Mouse (Mus musculus): ENCODE measurements around the gene Prss40. TPM values are rescaled to one million over a fixed set of nuclear protein-coding genes. Genes with fewer than 3 reads are reported as not detected.
"Not testable (repeated sequence)": the region's sequence is repeated elsewhere in the genome, so short reads cannot be mapped to it uniquely, and the experiment has no call there.

Gene Prss40
- total RNA-seq, 1 experiment: not detected

DNA sequence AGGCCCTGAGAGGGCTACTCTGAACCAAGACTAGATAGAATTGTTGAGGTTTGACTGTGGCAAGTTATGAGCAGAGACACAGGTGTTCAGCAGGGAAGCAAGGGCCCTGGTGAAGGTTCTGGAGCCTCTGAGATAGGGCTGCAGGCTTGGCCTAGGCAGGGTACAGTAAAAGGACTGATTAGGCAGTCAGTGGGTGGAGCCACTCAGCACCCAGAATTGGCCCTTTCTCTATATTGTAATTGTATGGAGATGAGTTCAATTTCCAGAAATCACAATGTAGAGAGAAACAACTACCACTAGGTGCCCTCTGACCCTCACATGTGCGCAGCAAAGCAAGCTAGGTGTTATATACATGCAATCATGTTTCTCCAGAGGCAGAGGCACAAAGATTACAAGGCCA is 7.1 kb downstream of the Prss40 start:
- no peak for DNase-seq (ENCODE audit: low read depth, low spot score)
- H3K4me1 ChIP-seq (ENCODE audit: control insufficient read depth in 2 of 2, insufficient read depth in 2 of 2, low read length in 2 of 2, poor library complexity in 1 of 2): no peaks in the 10 kb centered on the region
- H3K36me3 ChIP-seq (ENCODE audit: control insufficient read depth, insufficient read depth, low read length, poor library complexity, severe bottlenecking): no peaks in the 10 kb centered on the region
- H3K9ac ChIP-seq (ENCODE audit: insufficient read depth, low read depth, low read length, poor library complexity, severe bottlenecking): no peak overlapping the region
- H3K4me3 ChIP-seq (ENCODE audit: insufficient read depth in 1 of 2, low read depth in 1 of 2, low read length in 2 of 2, poor library complexity in 1 of 2, severe bottlenecking in 1 of 2): no peak overlapping the region
- TF ChIP-seq CHD2 (IDR thresholded peaks at IDR 0.05; ENCODE audit: low read depth, low read length) (no peak), MAFK (IDR thresholded peaks at IDR 0.05; ENCODE audit: insufficient read depth, low read depth, low read length) (no peak), HCFC1 (IDR thresholded peaks at IDR 0.05; ENCODE audit: borderline replicate concordance, insufficient read depth, low read length) (no peak), ZC3H11A (IDR thresholded peaks at IDR 0.05; ENCODE audit: borderline replicate concordance, low read depth, low read length) (no peak), ZNF384 (IDR thresholded peaks at IDR 0.05; ENCODE audit: low read depth, low read length) (no peak)
- no peaks in the 10 kb centered on the region for H3K9me3 ChIP-seq (ENCODE audit: control insufficient read depth, insufficient read depth, low read depth, low read length)
- in situ Hi-C loops (cut with MboI; ENCODE audit: low sequenced_read_pairs in 2 of 2, unreplicated experiment in 2 of 2): no loop called here
- H3K27ac ChIP-seq (ENCODE audit: insufficient read depth, low read depth, low read length, poor library complexity, severe bottlenecking): no peak overlapping the region

DNA sequence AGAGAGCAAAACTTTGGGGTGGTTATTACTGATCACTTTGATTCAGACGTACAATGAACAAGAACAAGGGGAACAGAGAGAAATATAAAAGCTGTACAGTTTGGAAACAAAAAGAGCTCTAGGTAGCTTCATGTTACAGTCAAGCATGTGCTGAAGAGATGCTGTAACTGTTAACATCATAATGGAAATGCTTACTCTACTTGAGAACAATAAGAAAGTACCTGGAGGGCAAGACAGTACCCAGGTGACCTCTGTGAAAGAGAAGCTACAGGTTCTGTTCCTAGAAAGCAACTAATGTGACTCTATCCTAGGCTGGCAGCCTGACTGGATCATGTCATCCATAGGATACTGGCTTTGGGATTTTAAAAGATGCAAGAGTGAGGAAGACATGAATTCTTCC is 13.7 kb downstream of the Prss40 start:
- Histone ChIP-seq H3K27ac (ENCODE audit: insufficient read depth, low read depth, low read length, poor library complexity, severe bottlenecking) (no peak overlapping the region), H3K36me3 (ENCODE audit: control insufficient read depth, insufficient read depth, low read length, poor library complexity, severe bottlenecking) (no peaks in the 10 kb centered on the region), H3K4me3 (ENCODE audit: insufficient read depth in 1 of 2, low read depth in 1 of 2, low read length in 2 of 2, poor library complexity in 1 of 2, severe bottlenecking in 1 of 2) (no peak overlapping the region), H3K9me3 (ENCODE audit: control insufficient read depth, insufficient read depth, low read depth, low read length) (no peaks in the 10 kb centered on the region), H3K4me1 (ENCODE audit: control insufficient read depth in 2 of 2, insufficient read depth in 2 of 2, low read length in 2 of 2, poor library complexity in 1 of 2) (peaks cover 0 to 4% of the 10 kb centered on the region in 2 experiments; a peak in 1 of 4 replicates), H3K9ac (ENCODE audit: insufficient read depth, low read depth, low read length, poor library complexity, severe bottlenecking) (no peak overlapping the region)
- no peak for DNase-seq (ENCODE audit: low read depth, low spot score)
- TF ChIP-seq ZNF384 (IDR thresholded peaks at IDR 0.05; ENCODE audit: low read depth, low read length): no peak
- TF ChIP-seq ZC3H11A (IDR thresholded peaks at IDR 0.05; ENCODE audit: borderline replicate concordance, low read depth, low read length): no peak
- TF ChIP-seq CHD2 (IDR thresholded peaks at IDR 0.05; ENCODE audit: low read depth, low read length): no peak
- TF ChIP-seq HCFC1 (IDR thresholded peaks at IDR 0.05; ENCODE audit: borderline replicate concordance, insufficient read depth, low read length): no peak
- no peak for TF ChIP-seq MAFK (IDR thresholded peaks at IDR 0.05; ENCODE audit: insufficient read depth, low read depth, low read length)
- in situ Hi-C loops (cut with MboI; ENCODE audit: low sequenced_read_pairs in 2 of 2, unreplicated experiment in 2 of 2): no loop called here

DNA sequence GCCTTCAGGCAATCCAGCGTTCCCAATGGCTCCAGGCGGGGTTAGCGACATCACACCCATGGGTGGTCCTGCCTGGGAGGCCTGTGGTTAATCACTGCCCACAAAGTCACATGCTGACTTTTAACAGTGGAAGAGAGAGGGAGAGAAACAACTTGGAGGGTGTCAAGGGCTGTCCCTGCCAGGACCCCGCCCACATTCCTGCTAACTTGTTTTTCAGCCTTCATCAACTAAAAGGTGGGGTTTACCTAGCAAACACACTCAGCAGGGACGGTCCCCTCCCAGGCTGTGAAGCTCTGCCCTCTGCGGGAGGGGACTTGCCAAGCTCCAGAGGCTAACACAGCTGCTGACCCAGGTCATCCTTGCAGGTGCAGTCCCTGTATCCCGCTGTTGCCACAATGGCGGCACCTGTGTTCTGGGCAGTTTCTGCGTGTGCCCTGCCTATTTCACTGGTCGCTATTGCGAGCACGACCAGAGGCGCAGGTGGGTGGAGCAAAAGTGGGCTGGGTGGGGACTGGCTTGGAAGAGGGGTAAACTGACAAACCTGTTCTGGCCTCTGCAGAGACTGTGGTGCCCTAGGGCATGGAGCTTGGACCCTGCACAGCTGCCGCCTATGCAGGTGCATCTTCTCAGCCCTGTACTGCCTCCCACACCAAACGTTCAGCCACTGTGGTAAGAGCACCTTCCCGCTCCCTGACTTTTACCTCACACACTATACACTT is 23.8 kb downstream of the Prss40 start:
- Histone ChIP-seq H3K9me3 (ENCODE audit: control insufficient read depth, insufficient read depth, low read depth, low read length) (no peaks in the 10 kb centered on the region), H3K36me3 (ENCODE audit: control insufficient read depth, insufficient read depth, low read length, poor library complexity, severe bottlenecking) (no peaks in the 10 kb centered on the region), H3K27ac (ENCODE audit: insufficient read depth, low read depth, low read length, poor library complexity, severe bottlenecking) (no peak overlapping the region), H3K4me1 (ENCODE audit: control insufficient read depth in 2 of 2, insufficient read depth in 2 of 2, low read length in 2 of 2, poor library complexity in 1 of 2) (peaks cover 0 to 12% of the 10 kb centered on the region in 2 experiments; a peak in 1 of 4 replicates), H3K9ac (ENCODE audit: insufficient read depth, low read depth, low read length, poor library complexity, severe bottlenecking) (0 out of 2 replicates have a peak overlapping the region, but pooled peaks have one; percentile 5), H3K4me3 (ENCODE audit: insufficient read depth in 1 of 2, low read depth in 1 of 2, low read length in 2 of 2, poor library complexity in 1 of 2, severe bottlenecking in 1 of 2) (peak overlapping the region; percentile 41 to 47)
- no peak for TF ChIP-seq HCFC1 (IDR thresholded peaks at IDR 0.05; ENCODE audit: borderline replicate concordance, insufficient read depth, low read length)
- TF ChIP-seq MAFK (IDR thresholded peaks at IDR 0.05; ENCODE audit: insufficient read depth, low read depth, low read length): no peak
- no peak for TF ChIP-seq ZNF384 (IDR thresholded peaks at IDR 0.05; ENCODE audit: low read depth, low read length)
- no peak for TF ChIP-seq CHD2 (IDR thresholded peaks at IDR 0.05; ENCODE audit: low read depth, low read length)
- TF ChIP-seq ZC3H11A (IDR thresholded peaks at IDR 0.05; ENCODE audit: borderline replicate concordance, low read depth, low read length): no peak
- in situ Hi-C loops (cut with MboI; ENCODE audit: low sequenced_read_pairs in 2 of 2, unreplicated experiment in 2 of 2): no loop called here
- peak; percentile 63 for DNase-seq (ENCODE audit: low read depth, low spot score)

DNA sequence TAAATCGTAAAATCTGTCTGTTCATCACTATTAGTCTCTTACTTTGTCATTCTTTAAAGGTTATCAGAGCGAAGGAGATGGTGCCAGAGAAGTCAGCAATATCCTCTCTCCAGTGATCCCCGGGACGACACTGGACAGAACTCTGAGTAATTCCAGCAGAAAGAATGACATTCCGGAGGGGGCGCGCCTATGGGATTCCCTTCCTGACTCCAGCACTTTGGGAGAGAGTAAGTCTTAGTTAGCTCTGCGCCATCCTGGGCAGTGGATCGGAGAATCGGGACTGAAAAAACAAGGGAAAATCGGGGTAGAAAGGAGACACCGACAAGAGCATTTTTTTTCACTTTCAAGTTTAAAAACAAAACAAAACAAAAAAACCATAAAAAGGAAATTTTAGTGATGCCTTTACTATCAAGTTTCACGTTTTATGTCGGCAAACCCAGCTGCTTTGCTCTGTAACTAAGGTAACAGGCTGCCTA is 24.4 kb downstream of the Prss40 start:
- Histone ChIP-seq H3K36me3 (ENCODE audit: control insufficient read depth, insufficient read depth, low read length, poor library complexity, severe bottlenecking) (no peaks in the 10 kb centered on the region), H3K27ac (ENCODE audit: insufficient read depth, low read depth, low read length, poor library complexity, severe bottlenecking) (no peak overlapping the region), H3K9ac (ENCODE audit: insufficient read depth, low read depth, low read length, poor library complexity, severe bottlenecking) (no peak overlapping the region), H3K4me1 (ENCODE audit: control insufficient read depth in 2 of 2, insufficient read depth in 2 of 2, low read length in 2 of 2, poor library complexity in 1 of 2) (peaks cover 0 to 12% of the 10 kb centered on the region in 2 experiments; a peak in 1 of 4 replicates), H3K9me3 (ENCODE audit: control insufficient read depth, insufficient read depth, low read depth, low read length) (no peaks in the 10 kb centered on the region), H3K4me3 (ENCODE audit: insufficient read depth in 1 of 2, low read depth in 1 of 2, low read length in 2 of 2, poor library complexity in 1 of 2, severe bottlenecking in 1 of 2) (peak overlapping the region; percentile 41 to 47; a peak in 2 of 4 replicates)
- no peak for DNase-seq (ENCODE audit: low read depth, low spot score)
- no peak for TF ChIP-seq ZC3H11A (IDR thresholded peaks at IDR 0.05; ENCODE audit: borderline replicate concordance, low read depth, low read length)
- no peak for TF ChIP-seq CHD2 (IDR thresholded peaks at IDR 0.05; ENCODE audit: low read depth, low read length)
- no peak for TF ChIP-seq MAFK (IDR thresholded peaks at IDR 0.05; ENCODE audit: insufficient read depth, low read depth, low read length)
- TF ChIP-seq ZNF384 (IDR thresholded peaks at IDR 0.05; ENCODE audit: low read depth, low read length): no peak
- no peak for TF ChIP-seq HCFC1 (IDR thresholded peaks at IDR 0.05; ENCODE audit: borderline replicate concordance, insufficient read depth, low read length)
- in situ Hi-C loops (cut with MboI; ENCODE audit: low sequenced_read_pairs in 2 of 2, unreplicated experiment in 2 of 2): no loop called here

DNA sequence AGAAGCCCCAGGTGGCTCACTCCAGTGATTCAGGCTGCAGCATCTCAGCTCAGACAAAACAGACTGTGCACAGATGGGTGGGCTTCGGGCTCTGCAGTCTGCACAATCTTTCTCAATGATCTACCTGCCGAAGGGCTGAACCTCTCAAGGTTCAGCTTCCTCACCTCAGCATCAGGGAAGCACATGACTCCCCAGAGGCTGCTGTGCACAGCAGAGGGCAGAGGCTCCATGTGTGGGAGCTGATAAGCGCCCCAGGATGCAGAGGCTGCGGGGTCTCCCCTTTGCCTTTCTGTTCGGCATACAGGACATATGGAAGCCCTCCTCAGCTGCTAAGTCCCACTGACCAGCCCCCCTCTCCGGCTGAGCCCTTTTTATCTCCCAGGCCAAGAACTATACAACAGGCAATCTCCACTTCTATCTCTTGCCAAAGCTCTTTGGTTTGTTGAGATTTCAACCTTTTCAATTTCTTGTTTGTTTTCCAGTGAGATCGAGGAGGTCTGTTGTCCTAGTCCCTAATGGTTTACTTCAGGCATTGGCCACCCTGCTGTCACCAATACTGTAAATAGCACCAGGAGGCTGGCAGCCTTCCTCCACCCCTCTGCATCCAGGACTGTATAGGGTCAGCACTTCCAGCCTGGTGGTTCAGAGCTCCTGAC is 25.6 kb downstream of the Prss40 start, which contains the start of gene Cfc1:
TSS of gene Cfc1 (plus strand) at position 606 of the 656 bp plus-strand sequence.
- in situ Hi-C loops (cut with MboI; ENCODE audit: low sequenced_read_pairs in 2 of 2, unreplicated experiment in 2 of 2); H3K9ac ChIP-seq (ENCODE audit: insufficient read depth, low read depth, low read length, poor library complexity, severe bottlenecking); H3K27ac ChIP-seq (ENCODE audit: insufficient read depth, low read depth, low read length, poor library complexity, severe bottlenecking); DNase-seq (ENCODE audit: low read depth, low spot score); H3K9me3 ChIP-seq (ENCODE audit: control insufficient read depth, insufficient read depth, low read depth, low read length); H3K36me3 ChIP-seq (ENCODE audit: control insufficient read depth, insufficient read depth, low read length, poor library complexity, severe bottlenecking): not testable (repeated sequence)
- H3K4me3 ChIP-seq (ENCODE audit: insufficient read depth in 1 of 2, low read depth in 1 of 2, low read length in 2 of 2, poor library complexity in 1 of 2, severe bottlenecking in 1 of 2): peak within 1 kb of the TSS in 1 of 2 experiments; percentile 41; a peak in 1 of 4 replicates
- peaks cover 0 to 12% of the 10 kb centered on the region in 2 experiments; a peak in 1 of 4 replicates for H3K4me1 ChIP-seq (ENCODE audit: control insufficient read depth in 2 of 2, insufficient read depth in 2 of 2, low read length in 2 of 2, poor library complexity in 1 of 2)

DNA sequence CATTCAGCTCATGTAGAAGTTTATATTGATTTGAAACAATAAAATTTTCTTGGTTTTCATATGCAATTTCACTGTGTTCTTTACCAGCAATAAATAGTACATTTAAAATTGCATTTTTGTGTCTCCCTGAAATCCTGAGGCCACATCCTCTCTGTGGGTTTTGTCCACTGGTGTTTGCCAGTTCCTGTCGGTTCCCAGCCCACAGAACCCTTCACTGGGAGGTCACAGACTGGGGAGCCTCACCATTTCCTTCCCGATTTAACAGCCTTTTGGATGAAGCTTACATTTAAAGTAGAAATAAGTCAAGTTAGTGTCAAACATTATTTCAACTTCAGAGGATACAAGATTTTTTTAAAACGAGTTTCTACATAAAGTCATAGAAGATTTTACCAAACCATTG is 26.2 kb downstream of the Prss40 start:
- in situ Hi-C loops (cut with MboI; ENCODE audit: low sequenced_read_pairs in 2 of 2, unreplicated experiment in 2 of 2); H3K27ac ChIP-seq (ENCODE audit: insufficient read depth, low read depth, low read length, poor library complexity, severe bottlenecking); H3K9ac ChIP-seq (ENCODE audit: insufficient read depth, low read depth, low read length, poor library complexity, severe bottlenecking); H3K9me3 ChIP-seq (ENCODE audit: control insufficient read depth, insufficient read depth, low read depth, low read length); DNase-seq (ENCODE audit: low read depth, low spot score); H3K36me3 ChIP-seq (ENCODE audit: control insufficient read depth, insufficient read depth, low read length, poor library complexity, severe bottlenecking); H3K4me3 ChIP-seq (ENCODE audit: insufficient read depth in 1 of 2, low read depth in 1 of 2, low read length in 2 of 2, poor library complexity in 1 of 2, severe bottlenecking in 1 of 2): not testable (repeated sequence)
- H3K4me1 ChIP-seq (ENCODE audit: control insufficient read depth in 2 of 2, insufficient read depth in 2 of 2, low read length in 2 of 2, poor library complexity in 1 of 2): peaks cover 0 to 12% of the 10 kb centered on the region in 2 experiments; a peak in 1 of 4 replicates
